Mouse (Mus musculus) heart, adult 10 weeks (tissue): ENCODE measurements around the gene Gm14151. TPM values are rescaled to one million over a fixed set of nuclear protein-coding genes. Genes with fewer than 3 reads are reported as not detected.

Experiments
- polyA plus RNA-seq: library from polyadenylated mRNA; stranded (reverse); fragments of 350-450 nt; fragmentation: Illumina TruSeq; extraction: RNeasy Lipid Tissue Mini Kit (QIAGEN cat#74804); gene quantifications from one replicate; pipeline ENCODE4 v1.2.3, GENCODE M21; 2014; ENCODE audit warnings: low read depth, low replicate concordance

Gene Gm14151
- not detected for polyA plus RNA-seq

GRCm38 (mm10) chr2:151092250-151092649 is at the start of gene Gm14151:
Gene Gm14151 (minus strand): TSS chr2:151092350.

GRCm38 (mm10) chr2:151097945-151098344 is 5.8 kb upstream of the Gm14151 start, which contains the start of gene Gm14147:
Gene Gm14147 (plus strand): TSS chr2:151098245.

GRCm38 (mm10) chr2:151039232-151039695 is 52.9 kb downstream of the Gm14151 start, which contains the start of the genes Ninl and Nanp:
Gene Ninl (minus strand): TSS chr2:151039382.
Gene Nanp (minus strand): TSS chr2:151039398.

Other genes starting within 250 kb of the Gm14151 start
- gene Abhd12, start 187.6 kb downstream of the Gm14151 start, polyA plus RNA-seq: 50.2 TPM
- 3.4 TPM for gene Gins1, start 186.9 kb downstream of the Gm14151 start, polyA plus RNA-seq
- gene Ninl, start 53.0 kb downstream of the Gm14151 start, polyA plus RNA-seq: 2.6 TPM
- gene Nanp, start 53.0 kb downstream of the Gm14151 start, polyA plus RNA-seq: 2.5 TPM
- not detected for gene Gm14147, start 5.9 kb upstream of the Gm14151 start, polyA plus RNA-seq